Mouse (Mus musculus) small intestine, adult 2 months (tissue): ENCODE measurements around the gene Asb2.

Experiments used
- CTCF ChIP-seq: fragments of 200-500 bp; IDR thresholded peaks from 2 replicates; pipeline ENCODE4 v1.5.1; 2012; ENCODE audit warnings: low read depth, mild to moderate bottlenecking, control low read depth, inconsistent platforms, low read length, moderate library complexity, mixed read lengths; ENCODE audit not compliant: insufficient replicate concordance, insufficient read length; ENCODE audit errors: extremely low read depth
- POLR2A ChIP-seq: fragments of 200-500 bp; IDR thresholded peaks from 2 replicates; pipeline ENCODE4 v1.6.1; 2012; ENCODE audit warnings: low read depth, mild to moderate bottlenecking, control low read depth, inconsistent platforms, low read length, moderate library complexity

- TF ChIP-seq CTCF = no peak
- no peak for TF ChIP-seq POLR2A
Measured at GRCm38 (mm10) chr12:103281912-103282311, 73.9 kb downstream of the Asb2 start.
